Mouse (Mus musculus) left cerebral cortex, adult 8-10 months (tissue): ENCODE measurements around the gene Icmt. TPM values are rescaled to one million over a fixed set of nuclear protein-coding genes. Genes with fewer than 3 reads are reported as not detected.

Experiments used
- DNase-seq, 2 experiments: peaks; one replicate each; pipeline ENCODE4 v3.0.0; 2022; ENCODE audit warnings: low spot score in 2 of 2
- total RNA-seq, 4 experiments: library from RNA; stranded (reverse); gene quantifications; 2 replicates each; pipeline ENCODE4 v1.2.4; 2022

The Icmt gene
- 10 to 100 TPM; 44.7 to 51.1 (median 47.3) TPM for total RNA-seq

- peak; percentile 93 to 98 for DNase-seq
These were observed at the start of gene Icmt for GRCm38 (mm10) chr4:152296874-152297861. TSS of gene Icmt (plus strand) at chr4:152297227.

DNA sequence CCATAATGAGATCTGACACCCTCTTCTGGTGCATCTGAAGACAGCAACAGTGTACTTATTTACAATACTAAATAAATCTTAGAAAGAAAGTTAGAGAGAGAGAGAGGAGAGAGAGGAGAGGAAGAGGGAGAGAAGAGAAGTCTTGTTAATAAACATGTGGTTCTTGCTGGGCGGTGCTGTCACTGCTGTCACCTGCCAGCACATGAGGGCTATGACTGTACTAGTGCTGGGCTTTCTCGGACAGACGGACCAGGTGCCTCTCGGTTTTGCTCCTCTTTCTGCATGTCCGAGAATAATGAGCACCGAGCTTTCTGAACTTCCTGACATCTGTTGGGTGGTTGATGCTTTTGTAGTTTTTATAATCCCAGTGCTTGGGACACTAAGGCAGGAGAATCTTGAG, 46.4 kb upstream of the Icmt start:
- DNase-seq, result no peak

- DNase-seq, result no peak
These were observed 43.8 kb upstream of the Icmt start for GRCm38 (mm10) chr4:152253183-152253759.

GRCm38 (mm10) chr4:152257070-152257469, 40.0 kb upstream of the Icmt start:
- peak in 1 of 2 experiments; percentile 80 for DNase-seq

DNA sequence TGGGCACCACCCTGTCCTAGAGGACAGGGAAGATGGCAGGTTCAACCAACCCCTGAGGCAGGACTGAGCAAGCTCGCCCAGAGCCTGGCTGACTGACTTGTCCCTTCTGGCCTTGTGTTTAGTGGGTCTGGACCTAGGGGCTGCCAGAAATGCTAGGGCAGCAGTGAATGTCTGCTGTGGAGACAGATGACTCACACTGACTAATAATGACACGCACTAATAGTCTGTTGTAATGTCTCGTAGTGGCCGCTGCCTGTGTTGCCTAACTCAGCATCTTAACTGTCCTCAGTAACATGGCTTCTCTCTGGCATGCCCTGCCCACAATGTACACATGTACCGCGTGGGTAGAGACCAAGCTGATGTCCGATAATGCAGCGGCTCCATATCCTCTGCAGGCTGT, 36.6 kb upstream of the Icmt start:
- no peak for DNase-seq

- no peak for DNase-seq
These were observed 34.8 kb upstream of the Icmt start for GRCm38 (mm10) chr4:152262187-152262586.

DNA sequence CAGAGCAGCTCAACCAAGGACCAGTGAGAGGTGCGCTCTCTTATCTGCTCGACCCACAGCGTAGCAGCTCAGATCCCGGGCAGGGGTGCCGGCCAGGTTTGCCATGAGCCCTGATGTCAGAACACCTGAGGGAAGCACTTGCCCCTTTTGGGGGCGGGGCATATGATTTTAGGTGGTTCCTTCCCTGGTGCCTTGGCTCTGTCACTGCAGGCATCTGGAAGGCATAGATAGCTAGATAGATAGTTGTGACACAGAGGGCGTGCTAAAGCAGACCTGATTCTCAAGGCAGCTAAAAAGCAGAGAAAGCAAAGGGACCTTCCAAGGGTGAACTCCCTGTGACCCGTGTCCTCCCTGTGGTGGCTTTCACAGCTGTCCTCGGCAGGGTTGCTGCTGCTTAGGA, 33.9 kb upstream of the Icmt start:
- no peak for DNase-seq

DNA sequence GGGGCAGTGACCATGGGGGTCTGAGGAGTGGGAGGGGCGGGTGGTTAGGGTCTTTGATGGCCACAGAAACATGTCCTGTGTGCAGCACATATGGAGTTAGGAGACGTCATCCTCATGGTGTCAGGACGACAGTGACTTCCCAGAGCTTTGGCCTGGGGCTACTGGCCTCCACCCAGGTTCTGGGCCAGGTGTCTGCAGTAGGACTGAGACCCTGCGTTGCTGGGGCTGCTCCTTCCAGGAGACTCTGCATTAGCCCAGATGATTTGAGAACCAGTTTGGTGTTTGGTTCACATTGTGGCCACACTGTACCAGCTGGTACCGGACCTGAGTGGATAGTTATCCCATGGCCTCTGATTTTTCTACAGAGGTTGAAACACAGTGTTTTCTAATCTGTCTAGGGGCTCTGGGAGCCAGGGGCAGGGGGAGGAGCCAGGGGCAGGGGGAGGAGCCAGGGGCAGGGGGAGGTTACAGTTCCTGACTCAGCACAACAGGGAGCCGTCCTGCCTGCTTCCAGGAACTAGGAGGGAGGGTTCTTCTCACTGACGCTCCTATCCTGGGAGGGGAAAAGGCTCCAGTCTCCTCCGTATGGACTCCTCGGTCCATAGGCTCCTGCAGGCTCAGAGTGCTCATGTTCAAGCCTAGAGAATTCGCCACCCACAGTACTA, 33.4 kb upstream of the Icmt start:
- no peak for DNase-seq

- no peak for DNase-seq
These were observed 32.9 kb upstream of the Icmt start for GRCm38 (mm10) chr4:152264177-152264530.

DNA sequence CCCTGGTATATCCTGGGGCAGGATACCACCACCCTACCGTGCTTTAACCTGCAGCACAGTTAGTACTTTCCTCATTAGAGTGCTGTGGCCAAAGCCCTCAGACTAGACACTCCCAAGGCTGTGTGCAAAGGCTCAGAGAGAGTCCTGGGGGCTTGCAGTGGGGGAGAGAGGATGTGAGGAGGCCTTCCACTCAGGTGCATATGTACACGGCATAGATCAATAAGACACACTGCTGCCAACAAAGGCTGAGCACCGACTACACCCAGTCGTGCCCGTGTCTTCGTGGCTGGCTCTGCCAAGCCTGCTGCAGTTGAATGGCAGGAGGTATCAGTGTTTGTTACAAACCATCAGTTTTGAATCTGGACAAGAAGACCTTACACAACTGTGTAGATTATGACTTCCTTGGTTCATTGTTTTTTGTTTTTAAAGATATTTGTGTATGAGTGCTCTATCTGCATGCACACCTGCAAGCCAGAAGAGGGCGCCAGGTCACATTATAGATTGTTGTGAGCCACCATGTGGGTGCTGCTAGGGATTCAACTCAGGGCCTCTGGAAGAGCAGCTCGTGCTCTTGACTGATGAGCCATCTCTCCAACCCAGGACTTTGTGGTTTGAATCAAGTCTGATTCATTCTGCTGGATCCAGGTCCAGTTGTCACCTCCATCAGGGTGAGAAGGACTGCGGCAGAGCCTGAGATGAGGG, 32.0 kb upstream of the Icmt start:
- no peak for DNase-seq

GRCm38 (mm10) chr4:152265791-152266190, 31.2 kb upstream of the Icmt start:
- no peak for DNase-seq

- peak in 1 of 2 experiments; percentile 58 for DNase-seq
These were observed 30.7 kb upstream of the Icmt start for GRCm38 (mm10) chr4:152266236-152266895.

- DNase-seq, result no peak
These were observed 29.2 kb upstream of the Icmt start for GRCm38 (mm10) chr4:152267748-152268369.

DNA sequence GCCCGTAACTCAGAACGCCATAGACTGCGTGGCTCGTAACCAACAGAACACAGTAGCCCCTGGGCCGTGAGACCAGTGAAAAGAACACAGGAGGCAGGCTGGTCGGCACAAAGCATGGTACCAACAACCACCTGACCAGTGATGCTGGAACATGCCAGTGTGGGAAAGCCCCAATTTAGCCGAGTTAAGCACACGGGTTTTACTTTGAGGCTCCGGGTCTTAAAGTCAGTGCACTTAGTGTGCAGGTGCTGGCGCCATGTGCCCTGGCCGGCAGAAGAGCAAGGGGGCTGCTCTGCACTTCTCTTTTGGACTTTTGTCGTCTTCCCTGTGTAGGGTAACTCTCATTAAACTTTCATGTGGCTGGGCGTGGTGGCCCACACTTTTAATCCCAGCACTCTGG, 27.1 kb upstream of the Icmt start:
- no peak for DNase-seq

DNA sequence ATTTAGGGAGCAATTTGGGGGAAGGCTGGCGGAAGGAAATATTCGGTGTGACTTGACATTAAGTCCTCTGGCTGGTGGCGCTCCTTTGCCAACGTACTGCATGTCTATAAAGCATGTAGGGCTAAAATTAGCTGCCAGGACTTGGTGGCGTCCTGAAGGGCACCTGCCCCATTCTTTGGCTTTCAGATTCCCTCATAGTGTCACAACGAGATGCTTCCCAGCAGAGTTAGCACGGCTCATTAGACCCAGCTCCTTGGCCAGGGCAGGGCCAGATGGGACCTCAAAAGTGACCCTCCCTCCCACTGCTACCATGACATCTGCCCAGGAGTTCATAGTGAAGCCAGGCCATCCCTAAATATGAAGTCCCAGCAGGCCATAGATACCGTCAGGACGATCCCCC, 26.4 kb upstream of the Icmt start:
- DNase-seq, result no peak

- no peak for DNase-seq
These were observed 25.7 kb upstream of the Icmt start for GRCm38 (mm10) chr4:152271334-152271733.

DNA sequence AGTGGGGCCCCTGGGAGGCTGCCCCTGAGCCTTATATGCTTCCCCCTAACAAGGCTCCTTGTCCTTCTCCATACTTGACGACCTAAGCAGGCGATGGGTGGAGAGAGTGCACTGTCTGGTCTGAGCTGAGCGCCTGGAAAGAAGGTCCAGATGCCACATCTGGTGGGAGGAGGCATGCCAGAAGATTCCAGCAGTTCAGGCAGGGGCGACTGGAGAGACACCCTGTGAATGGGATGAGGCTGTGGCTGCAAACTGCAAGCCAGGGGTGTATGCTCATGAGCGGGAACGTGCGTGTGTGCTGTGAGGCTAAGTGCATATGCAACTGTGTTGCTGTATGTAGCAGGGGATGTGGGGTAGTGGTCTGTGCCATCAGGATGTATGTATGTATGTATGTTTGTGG, 25.0 kb upstream of the Icmt start:
- DNase-seq, result no peak

GRCm38 (mm10) chr4:152272449-152273049, 24.5 kb upstream of the Icmt start:
- no peak for DNase-seq

DNA sequence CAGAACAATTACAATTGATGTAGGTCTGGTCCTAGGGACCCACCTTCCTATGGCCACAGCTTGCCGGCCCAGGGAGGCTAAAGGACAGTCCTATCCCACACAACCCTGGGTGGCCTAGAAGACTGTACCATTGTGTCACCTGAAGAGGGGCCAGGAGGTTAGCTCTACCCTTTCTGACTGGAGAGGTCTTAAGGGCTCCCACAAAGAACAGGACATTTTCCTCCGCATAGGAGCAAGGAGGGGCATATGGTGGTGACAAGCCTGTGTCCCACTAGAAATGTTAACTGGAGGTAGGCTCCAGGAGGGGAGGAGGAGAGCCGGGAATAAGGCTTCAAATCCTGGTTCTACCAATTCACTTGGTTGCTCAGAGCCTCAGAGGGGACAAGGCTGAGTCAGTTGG, 23.8 kb upstream of the Icmt start:
- DNase-seq, result no peak

DNA sequence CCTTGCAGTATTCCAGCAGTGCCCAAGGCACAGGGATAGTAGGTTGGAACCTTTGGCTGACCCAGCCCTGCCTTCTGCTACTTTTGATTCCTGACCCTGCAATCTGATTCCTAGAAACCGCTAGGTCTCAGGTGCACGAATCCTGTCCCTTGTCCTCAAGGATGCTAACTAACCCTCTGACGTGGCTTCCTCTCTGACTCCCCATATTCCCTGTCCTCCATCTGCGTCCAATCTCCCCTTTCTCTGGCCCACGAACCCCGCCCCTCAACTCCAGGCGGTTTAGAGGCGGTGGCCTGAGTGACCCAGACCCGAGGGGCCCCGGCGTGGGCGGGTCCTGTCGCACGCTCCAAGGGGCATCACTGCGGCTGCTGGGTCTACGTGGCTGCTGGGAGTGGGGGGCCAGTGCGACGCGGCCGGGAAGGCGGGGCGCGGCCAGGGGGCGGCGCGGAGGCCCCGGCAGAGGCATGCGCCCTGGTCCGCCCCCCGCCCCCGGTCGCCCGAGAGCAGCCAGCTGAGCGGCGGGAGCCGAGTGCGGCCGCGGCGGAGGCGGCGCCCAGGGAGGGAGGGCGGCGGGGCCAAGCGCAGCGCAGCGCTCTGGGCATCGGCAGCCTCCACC, 23.3 kb upstream of the Icmt start, which contains the start of gene Gpr153:
Gene Gpr153 (plus strand): TSS at position 612 of the 616 bp plus-strand sequence.
- peak in 1 of 2 experiments; percentile 59 for DNase-seq
